Mouse (Mus musculus) lung, embryonic 16.5 days (tissue): ENCODE measurements around the gene Lrfn5. TPM values are rescaled to one million over a fixed set of nuclear protein-coding genes. Genes with fewer than 3 reads are reported as not detected.

ENCODE experiments used
- ATAC-seq: fragments of 200-750 bp; cut with Nextera tagmentation; 2 replicates; pipeline ENCODE4 v1.8.0; 2017; ENCODE audit warnings: low read depth, mild to moderate bottlenecking, moderate library complexity
- H3K27ac ChIP-seq: fragments of 300-500 bp; sonication (generic); 2 replicates; pipeline ENCODE4 v1.5.1; 2014; ENCODE audit warnings: mild to moderate bottlenecking, control low read depth, low read length
- H3K27me3 ChIP-seq: fragments of 300-500 bp; sonication (generic); 2 replicates; pipeline ENCODE4 v1.6.1; 2014; ENCODE audit warnings: low read depth, low read length, mixed read lengths; ENCODE audit not compliant: control insufficient read depth, insufficient read depth
- H3K36me3 ChIP-seq: fragments of 300-500 bp; sonication (generic); 2 replicates; pipeline ENCODE4 v1.6.1; 2014; ENCODE audit warnings: low read length; ENCODE audit not compliant: control insufficient read depth, insufficient read depth
- H3K4me1 ChIP-seq: fragments of 300-500 bp; sonication (generic); replicated peaks from 2 replicates; pipeline ENCODE4 v1.6.1; 2014; ENCODE audit warnings: low read length, mixed read lengths; ENCODE audit not compliant: control insufficient read depth, insufficient read depth
- H3K4me2 ChIP-seq: fragments of 300-500 bp; sonication (generic); 2 replicates; pipeline ENCODE4 v1.6.1; 2014; ENCODE audit warnings: low read depth, low read length, control low read depth
- H3K4me3 ChIP-seq: fragments of 300-500 bp; sonication (generic); 2 replicates; pipeline ENCODE4 v1.5.1; 2014; ENCODE audit warnings: mild to moderate bottlenecking, low read length, control low read depth
- H3K9ac ChIP-seq: fragments of 300-500 bp; sonication (generic); 2 replicates; pipeline ENCODE4 v1.6.1; 2014; ENCODE audit warnings: low read length, control low read depth
- H3K9me3 ChIP-seq: fragments of 300-500 bp; sonication (generic); 2 replicates; pipeline ENCODE4 v1.6.1; 2016; ENCODE audit warnings: low read length; ENCODE audit not compliant: control insufficient read depth
- WGBS: fragments of 180-500 bp; shearing (Covaris S2); extraction: QIAGEN DNeasy Blood & Tissue Kit; methylation state at CpG from one replicate; pipeline ENCODE4 v1.1.7; 2014; 5-methylcytosine and 5-hydroxymethylcytosine counted together
- polyA plus RNA-seq: library from polyadenylated mRNA; unstranded; fragments of >200 nt; fragmentation: Nextera tagmentation; extraction: Ambion mirVana; gene quantifications from 2 replicates; pipeline ENCODE4 v1.2.1, GENCODE M21; 2015

Gene Lrfn5
- 0.24 and 0.35 TPM in 2 replicates for polyA plus RNA-seq

GRCm38 (mm10) chr12:61522829-61523370, at the start of gene Lrfn5:
Lrfn5 (plus strand) TSS chr12:61523150.
- H3K4me1 ChIP-seq, result peaks cover 4% of the 10 kb centered on the region; the same call in 1 of the 2 replicates
- no peak within 1 kb of the TSS for H3K27ac ChIP-seq
- H3K4me2 ChIP-seq, result peak within 1 kb of the TSS; percentile 74
- H3K27me3 ChIP-seq, result peaks cover 51% of the 10 kb centered on the region
- WGBS, result under 1% methylated on average over 40 of the region's 50 CpGs
- ATAC-seq, result peak; percentile 89
- H3K9ac ChIP-seq, result peak within 1 kb of the TSS; percentile 8; the same call in 1 of the 2 replicates
- H3K36me3 ChIP-seq, result no peaks in the 10 kb centered on the region
- H3K4me3 ChIP-seq, result peak within 1 kb of the TSS; percentile 52
- no peaks in the 10 kb centered on the region for H3K9me3 ChIP-seq

GRCm38 (mm10) chr12:61521501-61522147, 1.3 kb upstream of the Lrfn5 start:
- Histone ChIP-seq H3K27ac (no peak overlapping the region), H3K27me3 (peaks cover 51% of the 10 kb centered on the region), H3K4me2 (no peak overlapping the region), H3K9ac (no peak overlapping the region), H3K4me1 (peaks cover 4% of the 10 kb centered on the region; the same call in 1 of the 2 replicates), H3K36me3 (no peaks in the 10 kb centered on the region), H3K4me3 (no peak overlapping the region), H3K9me3 (no peaks in the 10 kb centered on the region)
- WGBS, result 3% methylated on average over 20 of the region's 20 CpGs
- no peak for ATAC-seq

GRCm38 (mm10) chr12:61522148-61522828, 662 bp upstream of the Lrfn5 start:
- no peak for ATAC-seq
- Histone ChIP-seq H3K36me3 (no peaks in the 10 kb centered on the region), H3K4me2 (peak overlapping the region; percentile 74), H3K4me3 (peak overlapping the region; percentile 52), H3K4me1 (peaks cover 4% of the 10 kb centered on the region; the same call in 1 of the 2 replicates), H3K9ac (no peak overlapping the region), H3K27me3 (peaks cover 51% of the 10 kb centered on the region), H3K9me3 (no peaks in the 10 kb centered on the region), H3K27ac (no peak overlapping the region)
- 5% methylated on average over 6 of the region's 6 CpGs for WGBS

- ATAC-seq, result no peak
- no peak overlapping the region for H3K27ac ChIP-seq
- H3K27me3 ChIP-seq, result peaks cover 51% of the 10 kb centered on the region
- H3K4me2 ChIP-seq, result peak overlapping the region; percentile 74
- peaks cover 4% of the 10 kb centered on the region; the same call in 1 of the 2 replicates for H3K4me1 ChIP-seq
- no peaks in the 10 kb centered on the region for H3K9me3 ChIP-seq
- H3K4me3 ChIP-seq, result peak overlapping the region; percentile 52
- no peaks in the 10 kb centered on the region for H3K36me3 ChIP-seq
- WGBS, result 3% methylated on average over 16 of the region's 16 CpGs
- H3K9ac ChIP-seq, result no peak overlapping the region
Measured at GRCm38 (mm10) chr12:61523631-61524182, 757 bp downstream of the Lrfn5 start.

- H3K4me3 ChIP-seq, result peak overlapping the region; percentile 52
- no peaks in the 10 kb centered on the region for H3K36me3 ChIP-seq
- WGBS, result under 1% methylated on average over 28 of the region's 33 CpGs
- H3K4me2 ChIP-seq, result peak overlapping the region; percentile 74
- peaks cover 51% of the 10 kb centered on the region for H3K27me3 ChIP-seq
- no peak for ATAC-seq
- no peaks in the 10 kb centered on the region for H3K9me3 ChIP-seq
- peaks cover 4% of the 10 kb centered on the region; the same call in 1 of the 2 replicates for H3K4me1 ChIP-seq
- H3K9ac ChIP-seq, result no peak overlapping the region
- no peak overlapping the region for H3K27ac ChIP-seq
Measured at GRCm38 (mm10) chr12:61524183-61524651, 1.3 kb downstream of the Lrfn5 start.

- Histone ChIP-seq H3K4me2 (no peak overlapping the region), H3K4me1 (peaks cover 4% of the 10 kb centered on the region; the same call in 1 of the 2 replicates), H3K9me3 (no peaks in the 10 kb centered on the region), H3K27ac (no peak overlapping the region), H3K9ac (no peak overlapping the region), H3K4me3 (no peak overlapping the region), H3K36me3 (no peaks in the 10 kb centered on the region), H3K27me3 (peaks cover 44% of the 10 kb centered on the region)
- ATAC-seq, result no peak
- 5% methylated on average over 9 of the region's 9 CpGs for WGBS
Measured at GRCm38 (mm10) chr12:61526199-61526598, 3.2 kb downstream of the Lrfn5 start.

- no peaks in the 10 kb centered on the region for H3K9me3 ChIP-seq
- no peaks in the 10 kb centered on the region for H3K36me3 ChIP-seq
- H3K4me1 ChIP-seq, result no peaks in the 10 kb centered on the region
- no peak overlapping the region for H3K4me2 ChIP-seq
- no peak overlapping the region for H3K4me3 ChIP-seq
- H3K27me3 ChIP-seq, result no peaks in the 10 kb centered on the region
- no peak overlapping the region for H3K9ac ChIP-seq
- no peak for ATAC-seq
- no peak overlapping the region for H3K27ac ChIP-seq
- WGBS, result 85% methylated on average over 5 of the region's 5 CpGs
Measured at GRCm38 (mm10) chr12:61579949-61580348, 57.0 kb downstream of the Lrfn5 start.

- no peaks in the 10 kb centered on the region for H3K9me3 ChIP-seq
- no peak overlapping the region for H3K4me2 ChIP-seq
- H3K9ac ChIP-seq, result no peak overlapping the region
- no peaks in the 10 kb centered on the region for H3K4me1 ChIP-seq
- H3K36me3 ChIP-seq, result no peaks in the 10 kb centered on the region
- no peak overlapping the region for H3K27ac ChIP-seq
- H3K27me3 ChIP-seq, result no peaks in the 10 kb centered on the region
- no peak for ATAC-seq
- no peak overlapping the region for H3K4me3 ChIP-seq
Measured at GRCm38 (mm10) chr12:61600305-61600704, 77.4 kb downstream of the Lrfn5 start.

GRCm38 (mm10) chr12:61607871-61608270, 84.9 kb downstream of the Lrfn5 start:
- H3K27ac ChIP-seq, result no peak overlapping the region
- no peaks in the 10 kb centered on the region for H3K9me3 ChIP-seq
- H3K4me1 ChIP-seq, result no peaks in the 10 kb centered on the region
- H3K27me3 ChIP-seq, result no peaks in the 10 kb centered on the region
- WGBS, result 86% methylated on average over 3 of the region's 3 CpGs
- H3K4me3 ChIP-seq, result no peak overlapping the region
- no peak overlapping the region for H3K4me2 ChIP-seq
- no peak for ATAC-seq
- H3K36me3 ChIP-seq, result no peaks in the 10 kb centered on the region
- no peak overlapping the region for H3K9ac ChIP-seq
